Mouse (Mus musculus): ENCODE data around the gene Srebf1. TPM values are rescaled to one million over a fixed set of nuclear protein-coding genes. Genes with fewer than 3 reads are reported as not detected.

Gene Srebf1
- 100 to 1,000 TPM; 160 to 181 TPM for total RNA-seq (2021)
- long read RNA-seq, experiment 1, full-length matches to known transcripts = 51 of 149 reads
- long read RNA-seq, experiment 1, partial matches to known transcripts = 38 of 149 reads
- long read RNA-seq, experiment 1, other reads (novel, unspliced or antisense) = 60 of 149 reads
- long read RNA-seq, experiment 2, full-length matches to known transcripts = 27 of 63 reads
- long read RNA-seq, experiment 2, partial matches to known transcripts = 8 of 63 reads
- long read RNA-seq, experiment 2, other reads (novel, unspliced or antisense) = 28 of 63 reads

DNA sequence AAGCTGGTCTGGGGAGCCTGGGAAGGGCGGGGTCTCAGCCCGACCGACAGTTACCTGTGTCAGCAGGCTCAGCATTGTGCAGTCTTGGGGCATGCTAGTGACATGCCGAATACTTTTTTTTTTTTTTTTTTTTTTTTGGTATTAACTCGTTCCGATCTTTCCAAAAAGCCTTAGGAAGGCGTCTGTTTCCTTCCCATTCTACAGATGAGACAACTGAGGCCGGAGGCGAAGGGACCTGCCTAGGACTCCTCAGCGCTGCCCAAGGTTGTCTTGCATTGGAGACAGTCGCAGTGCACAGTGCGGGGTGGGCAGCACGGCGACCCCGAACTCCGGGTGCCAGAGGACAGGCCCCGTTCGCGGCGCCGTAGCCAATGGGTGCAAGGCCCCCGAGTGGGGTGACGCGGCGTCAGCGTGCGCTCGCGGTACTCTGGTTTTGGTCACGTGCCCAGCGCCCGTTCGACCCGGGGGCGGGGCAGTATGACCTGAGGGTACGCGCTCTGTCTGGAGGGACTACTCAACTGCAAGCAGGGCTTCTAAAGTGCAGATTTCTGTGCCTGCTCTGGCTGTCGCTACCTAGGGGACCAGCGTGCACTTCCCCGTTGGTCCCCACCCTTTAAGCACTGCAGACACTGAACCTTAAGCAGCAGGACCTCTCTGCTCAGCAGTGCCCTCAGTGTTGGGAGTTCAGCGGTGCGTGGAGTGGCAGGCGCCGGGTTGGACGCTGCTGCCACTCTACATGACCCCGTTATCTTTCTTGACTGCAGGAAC lies at the start of gene Srebf1:
Srebf1 (minus strand) TSS at position 113 of the 768 bp plus-strand sequence.
- peak; percentile 89 to 94 for DNase-seq

- DNase-seq = no peak
Observed at GRCm38 (mm10) chr11:60268563-60268962, 46.2 kb upstream of the Srebf1 start.

GRCm38 (mm10) chr11:60265271-60265985 lies 43.0 kb upstream of the Srebf1 start:
- no peak for DNase-seq

DNA sequence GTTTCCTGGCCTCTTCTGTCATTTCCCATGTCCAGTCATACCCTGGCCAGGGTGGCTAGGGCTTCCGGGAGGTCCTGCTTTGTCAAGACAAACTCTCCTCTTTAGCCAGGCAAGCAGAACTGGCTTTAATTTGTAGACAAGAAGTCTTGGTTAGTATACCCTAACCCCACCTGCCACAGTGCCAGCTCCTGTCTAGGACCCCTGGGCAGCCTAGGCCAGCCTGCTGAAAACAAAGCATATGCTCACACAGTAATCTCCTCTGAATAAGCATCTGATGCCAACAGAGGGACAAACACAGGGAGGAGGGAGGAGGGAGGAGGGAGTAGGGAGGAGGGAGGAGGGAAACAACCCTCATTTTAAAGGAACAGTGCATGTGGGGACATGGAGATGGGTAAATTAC lies 42.3 kb upstream of the Srebf1 start:
- no peak for DNase-seq

DNA sequence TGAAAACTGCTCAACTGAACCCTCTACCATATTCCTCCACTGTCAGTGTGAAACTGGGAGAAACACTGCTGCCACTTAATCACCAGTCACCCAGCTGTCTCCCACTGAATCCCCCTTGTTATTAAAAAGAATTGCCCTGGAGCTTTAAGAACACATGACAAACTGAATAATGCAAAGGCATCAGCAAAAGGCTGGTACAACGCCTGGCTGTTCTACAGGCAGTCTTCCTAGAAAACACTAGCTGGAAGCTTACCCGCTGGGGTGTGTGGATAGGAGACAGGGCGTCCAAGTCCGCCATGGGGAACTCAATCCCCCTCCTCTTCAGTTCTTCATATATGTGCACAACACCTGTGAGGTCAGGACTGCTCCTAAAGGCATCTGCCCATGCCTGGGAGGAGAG lies 40.0 kb upstream of the Srebf1 start:
- DNase-seq = no peak

GRCm38 (mm10) chr11:60260743-60261142 lies 38.4 kb upstream of the Srebf1 start:
- no peak for DNase-seq

DNA sequence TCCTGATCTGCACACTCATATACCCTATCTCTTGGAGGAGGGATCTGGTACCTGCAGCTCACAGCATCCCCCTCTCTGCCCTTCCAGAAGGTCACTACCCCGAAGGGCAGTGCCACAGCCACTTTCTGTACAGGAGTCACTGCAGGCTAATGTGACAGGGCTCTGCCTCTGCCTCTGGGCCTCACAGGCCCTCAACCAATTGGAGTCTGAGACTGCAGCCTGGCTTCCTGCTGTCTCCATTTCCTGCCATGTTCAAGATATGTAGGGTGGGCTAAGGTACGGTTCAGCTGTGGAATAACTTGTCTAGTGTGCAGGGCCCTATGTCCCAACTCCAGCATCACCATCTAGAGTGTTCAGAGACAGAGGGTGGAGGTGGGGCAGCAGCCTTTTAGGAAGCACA lies 35.3 kb upstream of the Srebf1 start:
- no peak for DNase-seq

- DNase-seq = no peak
Observed at GRCm38 (mm10) chr11:60256713-60257112, 34.3 kb upstream of the Srebf1 start.

DNA sequence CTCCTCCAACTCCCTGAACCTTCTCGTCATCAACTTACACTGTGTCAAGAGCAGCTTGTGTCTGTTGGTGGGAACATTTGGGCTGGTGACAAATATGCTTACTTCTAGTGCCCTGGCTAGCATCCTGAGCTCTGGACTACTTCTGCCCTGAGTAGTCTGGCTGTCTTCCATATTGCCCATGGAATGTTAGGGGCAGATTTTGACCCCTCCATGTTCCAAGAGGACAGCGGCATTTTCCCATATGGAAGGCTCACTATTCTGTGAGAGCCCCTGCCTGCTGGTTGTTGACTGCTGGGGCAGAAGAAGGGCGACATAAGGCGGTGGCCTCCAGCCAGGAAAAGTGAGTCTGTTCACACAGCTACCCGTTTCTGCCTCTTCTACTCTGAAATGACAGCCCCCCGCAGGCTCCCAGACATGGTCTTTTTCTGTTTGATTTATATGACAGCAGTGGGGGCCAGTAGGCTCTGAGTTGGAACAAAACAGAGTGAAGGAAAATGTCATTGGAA lies 33.8 kb upstream of the Srebf1 start:
- peak; percentile 45 to 53 for DNase-seq

- DNase-seq = no peak
Observed at GRCm38 (mm10) chr11:60255639-60256038, 33.3 kb upstream of the Srebf1 start.

DNA sequence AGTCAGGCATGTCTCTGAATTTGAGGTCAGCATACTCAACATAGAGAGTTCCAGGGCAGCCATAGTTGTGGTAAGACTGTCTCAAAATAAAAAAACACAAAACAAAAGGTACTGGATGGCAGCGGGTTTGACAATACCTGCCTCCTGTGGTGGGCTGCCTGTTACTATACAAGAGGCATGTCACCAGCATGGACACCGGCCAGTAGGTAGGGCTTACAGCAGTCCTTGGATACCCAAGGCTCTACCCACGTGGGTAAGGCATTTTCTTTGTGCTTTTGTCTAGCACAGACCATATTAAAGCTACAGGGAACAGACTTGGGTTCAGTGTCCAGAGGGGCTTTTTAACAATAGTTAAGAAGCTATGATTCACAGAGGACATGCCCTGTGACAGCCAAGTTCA lies 32.8 kb upstream of the Srebf1 start:
- DNase-seq = no peak

DNA sequence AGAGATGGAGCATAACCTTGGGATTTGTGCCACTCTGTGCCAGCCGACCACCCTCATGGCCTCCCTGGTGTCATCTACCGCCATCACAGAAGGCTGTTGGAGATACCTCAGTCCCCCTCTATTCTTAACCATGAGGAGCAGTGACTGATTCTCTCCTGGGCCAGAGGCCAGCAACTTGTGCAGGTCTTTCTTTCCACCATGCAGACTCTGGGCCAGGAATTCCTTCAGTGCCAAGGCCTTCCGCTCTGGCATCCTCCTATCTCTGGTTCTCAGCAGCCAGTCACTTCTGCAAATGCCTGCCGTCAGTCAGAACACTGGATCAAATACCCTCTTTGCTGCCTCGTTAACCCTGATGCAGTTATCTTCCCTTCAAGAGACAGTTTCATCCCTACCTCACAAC lies 31.9 kb upstream of the Srebf1 start:
- peak; percentile 69 to 70 for DNase-seq

GRCm38 (mm10) chr11:60253546-60253945 lies 31.2 kb upstream of the Srebf1 start:
- peak; percentile 66 to 68 for DNase-seq

DNA sequence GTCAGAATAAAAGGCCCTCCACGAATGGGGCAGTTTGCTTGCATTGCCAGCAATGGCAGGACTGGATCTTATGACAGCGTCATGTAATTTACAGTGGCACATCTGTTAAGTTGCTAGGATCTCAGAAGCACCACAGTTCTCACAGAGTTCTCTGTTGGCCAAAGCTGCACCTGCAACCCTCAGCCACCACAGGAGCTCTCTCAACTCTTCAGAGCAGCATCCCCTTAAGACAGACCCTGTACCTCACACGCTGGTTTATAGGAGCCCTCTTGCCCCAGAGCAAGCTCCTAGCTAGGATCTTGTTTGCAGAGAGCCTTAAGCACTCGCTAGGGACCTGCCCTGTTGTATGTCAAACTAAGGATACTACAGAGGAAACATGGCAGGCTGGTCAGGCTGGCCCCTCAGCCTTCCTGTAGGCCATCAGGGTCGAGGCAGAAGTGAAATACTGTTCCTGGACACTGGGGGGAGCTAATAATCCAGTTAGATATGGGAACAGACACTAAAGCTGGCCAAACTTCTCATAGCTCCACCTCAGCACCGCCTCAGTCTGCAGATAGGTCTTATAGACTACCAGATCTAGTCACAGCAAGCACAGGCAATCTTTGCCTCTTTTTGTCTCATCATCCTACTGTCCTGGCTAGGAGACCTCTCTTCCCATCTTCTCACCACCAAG lies 28.7 kb upstream of the Srebf1 start:
- DNase-seq = peak; percentile 47 to 71

DNA sequence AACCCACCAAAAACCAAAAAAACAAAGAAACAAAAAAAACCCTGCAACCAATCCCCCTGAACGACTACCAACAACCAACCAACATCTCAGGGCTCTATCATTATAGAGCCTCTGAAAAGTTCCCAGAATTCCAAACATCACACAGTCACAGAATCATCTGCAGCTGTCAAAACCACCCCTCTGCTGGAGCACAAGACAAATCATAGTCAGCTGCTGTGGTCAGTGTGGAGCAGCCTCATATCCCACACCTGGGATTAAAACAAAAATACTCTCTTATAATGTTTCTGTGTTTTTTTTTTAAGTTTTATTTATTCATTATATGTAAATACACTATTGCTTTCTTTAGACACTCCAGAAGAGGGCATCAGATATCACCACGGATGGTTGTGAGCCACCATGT lies 27.5 kb upstream of the Srebf1 start:
- DNase-seq = no peak

DNA sequence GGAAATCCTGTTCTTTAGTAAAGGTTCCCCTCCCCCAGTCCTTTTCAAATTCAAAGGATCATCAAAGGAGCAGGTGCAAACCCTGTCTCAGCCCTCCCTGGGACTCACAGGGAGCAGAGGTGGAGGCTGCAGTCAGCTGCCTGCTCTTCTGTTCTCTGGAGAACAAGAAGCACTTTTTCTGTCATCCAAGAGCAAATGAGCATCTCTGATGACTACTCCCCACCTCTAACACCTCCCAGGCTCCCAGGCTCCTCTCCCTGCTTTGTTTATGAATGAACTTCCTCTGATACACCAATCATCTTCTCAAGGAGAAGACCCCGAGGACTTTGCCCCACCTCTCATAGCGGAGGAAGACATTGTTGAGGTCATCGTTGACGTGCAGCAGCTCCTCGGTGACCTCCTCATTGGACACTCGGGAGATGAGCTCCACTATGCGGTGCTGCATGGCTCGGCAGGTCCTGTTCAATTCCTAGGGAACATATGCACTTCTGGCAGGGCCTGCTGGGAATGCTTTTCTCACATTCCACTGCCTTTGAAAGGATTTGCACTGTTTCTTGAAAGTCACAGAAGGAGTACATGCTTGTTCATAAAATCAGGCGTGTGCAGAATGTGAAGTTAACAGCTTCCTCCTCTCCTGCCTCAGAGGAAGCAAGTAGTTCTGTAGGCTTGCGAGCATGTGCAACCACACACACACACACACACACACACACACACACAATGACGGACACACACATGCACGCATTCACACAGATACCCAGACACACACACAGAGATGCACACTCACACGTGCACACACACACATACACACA lies 26.4 kb upstream of the Srebf1 start:
- no peak for DNase-seq

GRCm38 (mm10) chr11:60247753-60248550 lies 25.6 kb upstream of the Srebf1 start:
- no peak for DNase-seq

DNA sequence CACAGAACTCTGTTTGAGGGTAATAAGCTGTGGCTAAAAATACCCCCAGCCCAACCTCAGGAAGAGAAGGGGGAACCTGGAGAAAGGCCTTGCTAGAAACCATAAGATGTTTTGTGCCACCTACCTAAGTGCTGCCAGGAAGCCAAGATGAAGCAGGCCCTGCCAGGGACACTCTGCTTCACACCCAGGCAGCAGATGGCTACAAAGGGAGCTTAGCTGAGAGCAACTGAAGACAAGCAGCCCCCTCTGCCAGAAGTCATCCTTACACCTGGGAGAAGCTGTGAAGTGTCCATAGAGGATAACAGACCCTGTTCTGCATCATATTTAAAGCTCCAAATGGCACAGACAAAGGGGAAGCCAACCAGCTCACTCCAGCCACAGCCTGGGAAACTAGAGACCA lies 23.7 kb upstream of the Srebf1 start:
- DNase-seq = no peak

DNA sequence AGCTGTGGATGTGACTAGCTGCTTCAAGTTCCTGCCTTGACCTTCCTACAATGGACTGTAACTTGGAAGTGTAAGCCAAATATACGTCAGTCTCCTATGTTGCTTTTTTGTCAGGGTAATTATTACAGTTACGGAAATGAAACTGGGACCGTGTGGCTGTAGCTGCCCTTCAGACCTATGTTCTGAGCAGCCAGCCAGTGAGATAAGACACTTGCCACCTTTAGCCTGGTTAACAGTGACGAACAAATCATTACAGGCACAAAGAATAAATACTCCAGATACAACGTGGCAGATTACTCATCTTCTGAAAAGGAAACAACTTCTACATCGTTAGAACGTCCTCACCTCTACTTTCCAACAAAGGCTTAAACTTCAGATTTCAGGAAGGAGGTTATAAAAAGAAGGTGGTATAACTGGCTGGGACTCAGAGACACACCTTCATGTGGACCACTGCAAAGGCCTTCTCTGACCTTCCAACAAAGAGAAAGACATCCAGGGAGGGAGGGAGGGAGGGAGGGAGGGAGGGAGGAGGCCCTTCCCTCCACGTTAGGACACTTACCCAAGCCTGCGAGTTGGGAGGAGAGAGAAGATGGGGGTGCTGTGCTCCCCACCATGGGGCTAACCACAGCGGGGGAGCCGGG lies 22.2 kb upstream of the Srebf1 start:
- no peak for DNase-seq

- DNase-seq = no peak
Observed at GRCm38 (mm10) chr11:60240509-60240908, 18.1 kb upstream of the Srebf1 start.

Measured in adrenal gland, postnatal 36 days (tissue).